Mouse (Mus musculus): ENCODE results near the gene Amotl1. TPM values are rescaled to one million over a fixed set of nuclear protein-coding genes. Genes with fewer than 3 reads are reported as not detected.

The Amotl1 gene
- polyA plus RNA-seq, 1 experiment from 2014 or later: 8.1 TPM

DNA sequence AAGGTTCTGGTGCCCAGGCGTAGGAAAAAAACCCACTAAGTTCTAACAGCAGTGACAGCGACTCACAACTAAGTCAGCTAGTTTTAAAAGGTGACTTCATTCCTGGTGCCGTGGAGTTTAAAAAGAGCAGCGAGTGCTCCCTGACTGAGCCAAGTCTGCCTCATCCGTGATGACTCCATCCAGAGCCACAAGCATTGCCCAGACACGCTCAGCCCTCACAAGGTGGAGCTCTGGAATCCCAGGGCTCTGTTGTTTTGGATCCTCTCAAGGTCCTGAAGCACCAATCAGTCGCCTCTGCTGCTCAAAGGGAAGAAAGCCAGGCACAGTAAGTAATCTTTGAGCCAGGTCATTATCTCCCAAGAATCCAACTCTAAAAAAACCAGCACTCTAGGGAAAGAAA is 18.0 kb upstream of the Amotl1 start:
- 77% methylated on average over 7 of the region's 7 CpGs for WGBS
- H3K9me3 ChIP-seq: no peaks in the 10 kb centered on the region
- ATAC-seq (ENCODE audit: low FRiP score, low read depth): no peak

GRCm38 (mm10) chr9:14662138-14662537 is 17.3 kb upstream of the Amotl1 start:
- no peak overlapping the region for H3K4me3 ChIP-seq
- no peaks in the 10 kb centered on the region for H3K36me3 ChIP-seq
- H3K27ac ChIP-seq (replicated peaks): no peak overlapping the region
- H3K9ac ChIP-seq: no peak overlapping the region
- ATAC-seq (ENCODE audit: low FRiP score, low read depth): no peak
- 87% methylated on average over 9 of the region's 9 CpGs for WGBS
- no peaks in the 10 kb centered on the region for H3K9me3 ChIP-seq
- no peaks in the 10 kb centered on the region for H3K4me1 ChIP-seq (replicated peaks)
- no peak overlapping the region for H3K4me2 ChIP-seq
- H3K27me3 ChIP-seq: no peaks in the 10 kb centered on the region

More for the DNA sequence above, 18.0 kb upstream of the Amotl1 start:
- no peaks in the 10 kb centered on the region for H3K36me3 ChIP-seq
- no peak overlapping the region for H3K9ac ChIP-seq
- H3K27ac ChIP-seq (replicated peaks): no peak overlapping the region
- H3K4me2 ChIP-seq: no peak overlapping the region
- H3K27me3 ChIP-seq: no peaks in the 10 kb centered on the region
- no peaks in the 10 kb centered on the region for H3K4me1 ChIP-seq (replicated peaks)
- H3K4me3 ChIP-seq: no peak overlapping the region

- 51% methylated on average over 2 of the region's 2 CpGs for WGBS
- no peaks in the 10 kb centered on the region for H3K36me3 ChIP-seq
- no peaks in the 10 kb centered on the region for H3K27me3 ChIP-seq
- no peaks in the 10 kb centered on the region for H3K9me3 ChIP-seq
- no peak overlapping the region for H3K9ac ChIP-seq
- no peak overlapping the region for H3K27ac ChIP-seq (replicated peaks)
- no peaks in the 10 kb centered on the region for H3K4me1 ChIP-seq (replicated peaks)
- no peak overlapping the region for H3K4me2 ChIP-seq
- no peak for ATAC-seq (ENCODE audit: low FRiP score, low read depth)
- no peak overlapping the region for H3K4me3 ChIP-seq
These were observed 13.1 kb upstream of the Amotl1 start for GRCm38 (mm10) chr9:14657926-14658325.

GRCm38 (mm10) chr9:14654010-14654409 is 9.2 kb upstream of the Amotl1 start:
- ATAC-seq (ENCODE audit: low FRiP score, low read depth): no peak
- Histone ChIP-seq H3K9ac (no peak overlapping the region), H3K9me3 (no peaks in the 10 kb centered on the region), H3K4me1 (replicated peaks) (no peaks in the 10 kb centered on the region), H3K36me3 (no peaks in the 10 kb centered on the region), H3K27ac (replicated peaks) (no peak overlapping the region), H3K4me3 (no peak overlapping the region), H3K4me2 (no peak overlapping the region), H3K27me3 (no peaks in the 10 kb centered on the region)
- WGBS: 71% methylated on average over 2 of the region's 2 CpGs

- Histone ChIP-seq H3K9ac (no peak overlapping the region), H3K27ac (replicated peaks) (no peak overlapping the region), H3K36me3 (no peaks in the 10 kb centered on the region), H3K27me3 (no peaks in the 10 kb centered on the region), H3K4me1 (replicated peaks) (no peaks in the 10 kb centered on the region), H3K9me3 (no peaks in the 10 kb centered on the region), H3K4me2 (no peak overlapping the region), H3K4me3 (no peak overlapping the region)
- ATAC-seq (ENCODE audit: low FRiP score, low read depth): no peak
- 79% methylated on average over 1 of the region's 1 CpGs for WGBS
These were observed 7.9 kb upstream of the Amotl1 start for GRCm38 (mm10) chr9:14652761-14653160.

- no peak overlapping the region for H3K4me2 ChIP-seq
- no peaks in the 10 kb centered on the region for H3K9me3 ChIP-seq
- no peaks in the 10 kb centered on the region for H3K36me3 ChIP-seq
- no peaks in the 10 kb centered on the region for H3K27me3 ChIP-seq
- no peak overlapping the region for H3K9ac ChIP-seq
- H3K4me1 ChIP-seq (replicated peaks): peaks cover 8% of the 10 kb centered on the region
- no peak overlapping the region for H3K4me3 ChIP-seq
- ATAC-seq (ENCODE audit: low FRiP score, low read depth): no peak
- 80% methylated on average over 8 of the region's 8 CpGs for WGBS
- no peak overlapping the region for H3K27ac ChIP-seq (replicated peaks)
These were observed 3.0 kb upstream of the Amotl1 start for GRCm38 (mm10) chr9:14647849-14648248.

GRCm38 (mm10) chr9:14646641-14647040 is 1.8 kb upstream of the Amotl1 start:
- Histone ChIP-seq H3K4me2 (no peak overlapping the region), H3K9me3 (no peaks in the 10 kb centered on the region), H3K27me3 (no peaks in the 10 kb centered on the region), H3K4me1 (replicated peaks) (peaks cover 14% of the 10 kb centered on the region), H3K27ac (replicated peaks) (no peak overlapping the region), H3K36me3 (no peaks in the 10 kb centered on the region), H3K4me3 (no peak overlapping the region), H3K9ac (no peak overlapping the region)
- ATAC-seq (ENCODE audit: low FRiP score, low read depth): no peak
- WGBS: 100% methylated on average over 1 of the region's 1 CpGs

- 86% methylated on average over 3 of the region's 3 CpGs for WGBS
- H3K27me3 ChIP-seq: no peaks in the 10 kb centered on the region
- no peak for ATAC-seq (ENCODE audit: low FRiP score, low read depth)
These were observed 1.2 kb upstream of the Amotl1 start for GRCm38 (mm10) chr9:14646061-14646460.

DNA sequence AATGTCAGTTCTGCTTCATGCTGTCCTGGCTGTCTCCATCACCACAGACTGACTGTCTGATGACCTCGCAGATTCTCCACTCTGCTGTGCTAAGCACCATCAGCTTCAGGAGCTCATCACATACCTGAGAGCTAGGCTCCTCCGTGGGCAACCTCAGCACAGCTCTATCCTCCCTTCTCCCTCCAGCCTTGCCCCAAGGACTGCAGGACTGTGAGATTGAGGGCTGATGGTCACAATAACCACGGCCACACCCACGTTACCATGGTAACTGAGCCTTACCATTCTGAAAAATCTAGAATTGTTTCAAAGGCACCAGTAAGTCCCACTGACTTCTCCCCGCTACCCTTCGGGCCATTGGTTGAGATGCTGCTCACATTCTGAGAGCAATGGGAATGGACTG is 1.5 kb downstream of the Amotl1 start:
- Histone ChIP-seq H3K9me3 (no peaks in the 10 kb centered on the region), H3K9ac (no peak overlapping the region), H3K4me1 (replicated peaks) (peaks cover 14% of the 10 kb centered on the region), H3K4me3 (no peak overlapping the region), H3K27ac (replicated peaks) (no peak overlapping the region), H3K27me3 (no peaks in the 10 kb centered on the region), H3K4me2 (no peak overlapping the region), H3K36me3 (no peaks in the 10 kb centered on the region)
- no peak for ATAC-seq (ENCODE audit: low FRiP score, low read depth)
- 57% methylated on average over 6 of the region's 6 CpGs for WGBS

More at GRCm38 (mm10) chr9:14646061-14646460, 1.2 kb upstream of the Amotl1 start:
- no peaks in the 10 kb centered on the region for H3K36me3 ChIP-seq
- no peak overlapping the region for H3K4me3 ChIP-seq
- H3K4me1 ChIP-seq (replicated peaks): peaks cover 14% of the 10 kb centered on the region
- H3K9ac ChIP-seq: no peak overlapping the region
- H3K9me3 ChIP-seq: no peaks in the 10 kb centered on the region
- H3K27ac ChIP-seq (replicated peaks): no peak overlapping the region
- no peak overlapping the region for H3K4me2 ChIP-seq

DNA sequence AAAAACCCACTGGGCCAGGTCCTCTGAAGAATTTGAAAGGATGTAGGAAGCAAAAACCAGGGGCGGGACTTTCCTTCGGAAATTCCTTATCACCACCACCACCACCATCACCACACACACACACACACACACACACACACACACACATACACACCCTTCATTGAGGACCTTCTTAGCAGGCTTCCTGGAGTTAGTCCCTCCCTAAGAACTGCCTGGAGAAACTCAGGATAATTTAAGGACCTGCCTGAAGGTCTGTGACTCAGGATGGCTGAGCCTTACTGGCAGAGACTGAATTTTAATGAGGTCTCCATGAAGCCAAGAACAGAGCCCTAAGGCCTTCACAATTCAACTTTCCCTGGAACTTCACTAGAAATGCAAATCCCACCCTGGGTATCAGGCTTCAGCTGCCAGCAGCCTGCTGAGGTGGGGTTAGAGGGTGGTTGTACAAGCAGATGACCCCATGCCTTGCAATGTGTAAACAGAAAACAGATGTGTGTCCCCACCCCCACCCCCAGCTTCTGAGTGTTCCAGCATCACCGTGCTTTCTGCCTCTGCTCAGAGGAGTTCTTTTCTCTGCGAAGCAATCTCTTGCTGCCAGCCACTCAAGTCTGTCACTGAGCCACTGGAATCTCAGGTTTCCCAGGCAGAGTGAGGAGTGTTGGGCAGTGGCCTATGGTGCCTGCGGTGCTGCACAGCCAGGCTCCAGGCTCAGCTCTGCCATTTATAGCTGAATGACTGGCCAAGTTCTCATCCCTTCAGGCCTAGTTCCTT is 2.4 kb downstream of the Amotl1 start:
- Histone ChIP-seq H3K4me1 (replicated peaks) (peaks cover 14% of the 10 kb centered on the region), H3K27ac (replicated peaks) (no peak overlapping the region), H3K4me2 (no peak overlapping the region), H3K27me3 (no peaks in the 10 kb centered on the region), H3K9ac (no peak overlapping the region), H3K4me3 (no peak overlapping the region), H3K36me3 (no peaks in the 10 kb centered on the region), H3K9me3 (no peaks in the 10 kb centered on the region)
- WGBS: 30% methylated on average over 5 of the region's 5 CpGs
- ATAC-seq (ENCODE audit: low FRiP score, low read depth): no peak

GRCm38 (mm10) chr9:14641310-14642067 is 3.4 kb downstream of the Amotl1 start:
- no peak overlapping the region for H3K4me3 ChIP-seq
- no peaks in the 10 kb centered on the region for H3K9me3 ChIP-seq
- WGBS: 56% methylated on average over 7 of the region's 7 CpGs
- H3K9ac ChIP-seq: no peak overlapping the region
- no peak overlapping the region for H3K27ac ChIP-seq (replicated peaks)
- H3K36me3 ChIP-seq: no peaks in the 10 kb centered on the region
- ATAC-seq (ENCODE audit: low FRiP score, low read depth): peak; percentile 39; the same call in 1 of the 2 replicates
- H3K4me2 ChIP-seq: no peak overlapping the region
- no peaks in the 10 kb centered on the region for H3K27me3 ChIP-seq
- peaks cover 14% of the 10 kb centered on the region for H3K4me1 ChIP-seq (replicated peaks)

DNA sequence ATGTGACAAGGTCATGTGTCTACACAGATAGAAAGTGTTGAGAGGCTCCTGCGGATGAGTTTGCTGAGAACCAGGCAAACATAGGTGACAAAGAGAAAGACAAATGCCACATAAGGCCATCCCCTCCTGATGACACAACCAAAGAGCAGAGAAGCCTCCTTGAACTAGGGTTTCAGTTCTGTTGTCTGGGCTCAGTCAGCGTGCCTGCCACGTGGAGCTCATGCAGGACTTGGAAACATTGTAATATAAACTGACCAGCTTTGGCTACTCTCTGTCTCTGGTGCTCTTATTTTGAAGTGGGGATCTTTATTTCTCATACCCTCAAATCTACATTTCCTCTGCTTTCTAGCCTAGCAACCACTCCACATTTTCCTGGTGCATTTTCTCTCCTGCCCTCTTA is 8.6 kb downstream of the Amotl1 start:
- no peaks in the 10 kb centered on the region for H3K9me3 ChIP-seq
- H3K27me3 ChIP-seq: no peaks in the 10 kb centered on the region
- H3K4me1 ChIP-seq (replicated peaks): peaks cover 26% of the 10 kb centered on the region
- no peak overlapping the region for H3K4me2 ChIP-seq
- no peak overlapping the region for H3K4me3 ChIP-seq
- 73% methylated on average over 3 of the region's 3 CpGs for WGBS
- ATAC-seq (ENCODE audit: low FRiP score, low read depth): no peak
- no peak overlapping the region for H3K27ac ChIP-seq (replicated peaks)
- H3K36me3 ChIP-seq: no peaks in the 10 kb centered on the region
- no peak overlapping the region for H3K9ac ChIP-seq
